Mouse (Mus musculus): Measurements from ENCODE around the gene Tas2r119. TPM values are rescaled to one million over a fixed set of nuclear protein-coding genes. Genes with fewer than 3 reads are reported as not detected.

Tas2r119 gene
- polyA plus RNA-seq, 1 experiment from 2014 or later: not detected

- 69% methylated on average over 7 of the region's 7 CpGs for WGBS
- H3K4me2 ChIP-seq: no peak overlapping the region
- H3K9ac ChIP-seq: no peak overlapping the region
- H3K9me3 ChIP-seq: no peaks in the 10 kb centered on the region
- H3K4me3 ChIP-seq (replicated peaks): no peak overlapping the region
- H3K27me3 ChIP-seq (replicated peaks): no peaks in the 10 kb centered on the region
- no peaks in the 10 kb centered on the region for H3K36me3 ChIP-seq
- H3K4me1 ChIP-seq: no peaks in the 10 kb centered on the region
- no peak for ATAC-seq (ENCODE audit: insufficient read depth, low FRiP score, low read depth)
- H3K27ac ChIP-seq: no peak overlapping the region
Observed at GRCm38 (mm10) chr15:32226888-32227395, 49.9 kb downstream of the Tas2r119 start.

Other genes starting within 250 kb of the Tas2r119 start
- 17.5 and 18.8 TPM in 2 replicates for gene Sema5a, start 67.5 kb downstream of the Tas2r119 start, polyA plus RNA-seq (2015; fragmentation: Nextera tagmentation; extraction: Ambion mirVana)